Mouse (Mus musculus) CH12.LX (cell line): Measurements from ENCODE around the gene Ccdc89. TPM values are rescaled to one million over a fixed set of nuclear protein-coding genes. Genes with fewer than 3 reads are reported as not detected.

ENCODE experiments used
- DNase-seq: peaks from one replicate; pipeline ENCODE4 v3.0.0-alpha.2; 2013; ENCODE audit errors: extremely low read depth
- H3K27ac ChIP-seq: 2 replicates; pipeline ENCODE4 v1.5.1; 2012; ENCODE audit warnings: low read depth, mild to moderate bottlenecking, control low read depth, moderate library complexity; ENCODE audit not compliant: insufficient read depth
- H3K27me3 ChIP-seq: replicated peaks from 2 replicates; pipeline ENCODE3; 2012; ENCODE audit warnings: inconsistent platforms
- H3K36me3 ChIP-seq, 2 experiments: replicated peaks in 1 of 2; 2 replicates each; pipeline versions ENCODE3 to v1.6.1; 2012; ENCODE audit warnings: inconsistent platforms in 1 of 2, low read length in 1 of 2, mild to moderate bottlenecking in 1 of 2, mixed read lengths in 1 of 2, moderate library complexity in 1 of 2; ENCODE audit not compliant: control insufficient read depth in 1 of 2, insufficient read depth in 1 of 2
- H3K4me1 ChIP-seq, 2 experiments: 2 replicates each; pipeline ENCODE4 v1.6.1; 2012; ENCODE audit warnings: inconsistent platforms in 1 of 2, moderate library complexity in 1 of 2; ENCODE audit not compliant: insufficient read depth in 2 of 2, control insufficient read depth in 1 of 2
- H3K4me2 ChIP-seq: 2 replicates; pipeline ENCODE4 v1.6.1; 2012; ENCODE audit warnings: low read depth, mild to moderate bottlenecking, control low read depth; ENCODE audit not compliant: poor library complexity, insufficient read depth, severe bottlenecking
- H3K4me3 ChIP-seq, 3 experiments: fragments of 150-350 bp in 1 of 3; sonication (generic) in 1 of 3; replicated peaks in 1 of 3; 2 replicates each; pipeline versions ENCODE3 to v1.5.1; 2011 to 2012; ENCODE audit warnings: low read depth in 2 of 3, low read length in 2 of 3, mild to moderate bottlenecking in 2 of 3, moderate library complexity in 2 of 3, control low read depth in 1 of 3, improper control_type of control experiment in 1 of 3, inconsistent platforms in 1 of 3, mixed read lengths in 1 of 3; ENCODE audit not compliant: poor library complexity in 1 of 3
- H3K79me2 ChIP-seq: replicated peaks from 2 replicates; pipeline ENCODE4 v1.6.1; 2012; ENCODE audit warnings: mild to moderate bottlenecking, moderate library complexity; ENCODE audit not compliant: control insufficient read depth, poor library complexity, insufficient read depth, severe bottlenecking; ENCODE audit errors: extremely low read depth
- H3K9ac ChIP-seq: 2 replicates; pipeline ENCODE4 v1.6.1; 2012; ENCODE audit warnings: low read depth, mild to moderate bottlenecking, control low read depth, moderate library complexity; ENCODE audit not compliant: insufficient read depth
- H3K9me3 ChIP-seq: replicated peaks from 2 replicates; pipeline ENCODE3; 2012; ENCODE audit warnings: low read length, inconsistent platforms, mixed read lengths
- CHD2 ChIP-seq: IDR thresholded peaks from 2 replicates; pipeline ENCODE4 v1.6.1; 2011; ENCODE audit warnings: low read length, improper control_type of control experiment
- CTCF ChIP-seq, 2 experiments: IDR thresholded peaks in 1 of 2; conservative IDR thresholded peaks in 1 of 2; 2 replicates each; pipeline ENCODE4 v1.5.1; 2011 to 2012; ENCODE audit warnings: low read depth in 2 of 2, low read length in 2 of 2, improper control_type of control experiment in 1 of 2, inconsistent platforms in 1 of 2, mild to moderate bottlenecking in 1 of 2, moderate library complexity in 1 of 2
- E2F4 ChIP-seq: IDR thresholded peaks from 2 replicates; pipeline ENCODE4 v1.6.1; 2011; ENCODE audit warnings: low read depth, low read length, improper control_type of control experiment; ENCODE audit not compliant: insufficient replicate concordance
- EP300 ChIP-seq: IDR thresholded peaks from 2 replicates; pipeline ENCODE4 v1.6.1; 2011; ENCODE audit warnings: low read length, improper control_type of control experiment
- GABPA ChIP-seq: IDR thresholded peaks from 2 replicates; pipeline ENCODE4 v1.6.1; 2012; ENCODE audit warnings: low read depth, low read length, improper control_type of control experiment, inconsistent platforms; ENCODE audit not compliant: insufficient replicate concordance
- HCFC1 ChIP-seq: IDR thresholded peaks from 2 replicates; pipeline ENCODE4 v1.6.1; 2012; ENCODE audit warnings: low read depth, mild to moderate bottlenecking, inconsistent platforms, low read length, improper control_type of control experiment
- JUND ChIP-seq: conservative IDR thresholded peaks from 2 replicates; pipeline ENCODE4 v1.6.1; 2011; ENCODE audit warnings: low read depth, low read length, improper control_type of control experiment
- KAT2A ChIP-seq: IDR thresholded peaks from 2 replicates; pipeline ENCODE4 v1.6.1; 2012; ENCODE audit warnings: low read length, improper control_type of control experiment, inconsistent platforms; ENCODE audit not compliant: insufficient replicate concordance
- MAX ChIP-seq: IDR thresholded peaks from 2 replicates; pipeline ENCODE4 v1.6.1; 2011; ENCODE audit warnings: low read length, improper control_type of control experiment
- MXI1 ChIP-seq: IDR thresholded peaks from 2 replicates; pipeline ENCODE4 v1.6.1; 2011; ENCODE audit warnings: mild to moderate bottlenecking, low read depth, low read length, improper control_type of control experiment
- NRF1 ChIP-seq: IDR thresholded peaks from 2 replicates; pipeline ENCODE4 v1.6.1; 2014; ENCODE audit warnings: low read depth, mild to moderate bottlenecking, inconsistent platforms, low read length, improper control_type of control experiment, moderate library complexity
- PAX5 ChIP-seq: IDR thresholded peaks from 2 replicates; pipeline ENCODE4 v1.6.1; 2012; ENCODE audit warnings: low read length, inconsistent platforms, mixed read lengths
- RCOR1 ChIP-seq: conservative IDR thresholded peaks from 2 replicates; pipeline ENCODE4 v1.6.1; 2012; ENCODE audit warnings: low read depth, mild to moderate bottlenecking, inconsistent platforms, low read length, improper control_type of control experiment
- TBP ChIP-seq: conservative IDR thresholded peaks from 2 replicates; pipeline ENCODE4 v1.6.1; 2011; ENCODE audit warnings: low read depth, low read length, improper control_type of control experiment
- TCF12 ChIP-seq: IDR thresholded peaks from 2 replicates; pipeline ENCODE4 v1.6.1; 2014; ENCODE audit warnings: low read depth, mild to moderate bottlenecking, inconsistent platforms, low read length, improper control_type of control experiment
- USF1 ChIP-seq: IDR thresholded peaks from 2 replicates; pipeline ENCODE4 v1.6.1; 2014; ENCODE audit warnings: low read depth, mild to moderate bottlenecking, inconsistent platforms, low read length, improper control_type of control experiment
- ZNF384 ChIP-seq: IDR thresholded peaks from 2 replicates; pipeline ENCODE4 v1.6.1; 2012; ENCODE audit warnings: low read depth, low read length, improper control_type of control experiment, inconsistent platforms
- dilution Hi-C: fragments of 300-500 bp; cut with MboI; formaldehyde crosslinking; loops from 2 replicates; pipeline ENCODE4 v1.14.3; 2020; ENCODE audit warnings: low sequenced_read_pairs; ENCODE audit not compliant: extremely low pct_unique_long_range_greater_than_20kb, extremely low pct_ligation_motif_present
- in situ Hi-C: fragments of 300-500 bp; cut with MboI; formaldehyde crosslinking; loops from 3 replicates; pipeline ENCODE4 v1.14.3; 2019; ENCODE audit warnings: low sequenced_read_pairs, low pct_ligation_motif_present, low pct_unique_long_range_greater_than_20kb, mixed read lengths
- polyA plus RNA-seq: library from polyadenylated mRNA; unstranded; fragments of >175 nt; gene quantifications from 2 replicates; pipeline ENCODE4 v1.2.1, GENCODE M21; 2012; ENCODE audit warnings: low read depth; ENCODE audit not compliant: insufficient read length
- total RNA-seq, 2 experiments: library from RNA; depleted of rRNA; stranded (reverse); fragments of 300-350 nt in 1 of 2; fragments of >200 nt in 1 of 2; gene quantifications; 2 replicates each; pipeline ENCODE4 v1.2.3; 2012 to 2014

Ccdc89 gene
- not detected in 2 replicates for total RNA-seq (2012; rRNA removed)
- not detected in 2 replicates for total RNA-seq (2014; rRNA removed)
- polyA plus RNA-seq, result not detected in 2 replicates

DNA sequence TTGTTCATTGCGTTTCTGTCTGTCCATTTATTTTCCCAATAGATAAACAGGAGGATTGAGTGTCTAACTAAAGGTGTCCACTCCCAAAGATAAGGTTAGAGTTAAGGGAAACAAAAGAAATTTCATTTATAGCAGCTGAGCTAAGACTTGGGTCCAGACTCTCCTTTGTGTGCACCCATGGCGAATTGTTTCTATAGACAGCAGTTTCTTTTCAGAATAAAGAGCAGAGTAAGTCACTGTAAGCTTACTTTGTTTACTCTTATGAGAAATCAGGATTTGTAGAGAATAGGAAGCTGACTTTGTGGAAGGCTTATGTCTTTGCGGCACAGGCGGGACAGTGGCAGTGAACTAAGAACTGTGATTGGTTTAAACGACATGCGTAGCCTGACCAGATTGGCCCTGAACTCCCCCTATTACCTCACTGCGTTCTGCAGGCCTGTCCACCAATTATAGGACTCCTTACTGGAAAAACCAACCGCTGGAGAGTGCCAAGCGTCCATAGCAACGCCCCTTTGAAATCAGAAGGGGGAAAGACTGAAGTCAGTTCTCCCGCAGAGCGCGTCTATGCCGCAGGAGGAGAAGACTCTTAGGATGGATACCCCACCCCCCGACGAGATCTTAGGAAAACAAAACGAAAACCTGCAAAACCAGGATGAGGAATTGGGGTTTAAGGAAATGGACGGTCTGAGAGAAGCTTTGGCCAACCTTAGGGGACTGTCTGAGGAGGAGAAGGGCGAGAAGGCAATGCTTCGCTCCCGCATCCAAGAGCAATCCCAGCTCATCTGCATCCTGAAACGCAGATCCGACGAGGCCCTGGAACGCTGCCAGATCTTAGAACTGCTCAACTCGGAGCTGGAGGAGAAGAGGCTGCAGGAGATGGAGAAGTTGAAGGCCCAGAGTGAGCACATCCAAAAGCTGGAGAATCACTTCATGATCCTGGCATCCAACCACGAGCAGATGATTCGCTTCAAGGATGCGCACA is at the start of gene Ccdc89:
TSS of gene Ccdc89 (plus strand) at position 558 of the 982 bp plus-strand sequence.
- Histone ChIP-seq H3K9me3 (no peaks in the 10 kb centered on the region), H3K4me2 (no peak within 1 kb of the TSS), H3K27me3 (no peaks in the 10 kb centered on the region), H3K79me2 (no peaks in the 10 kb centered on the region), H3K27ac (no peak within 1 kb of the TSS), H3K36me3 (no peaks in the 10 kb centered on the region), H3K4me3 (no peak within 1 kb of the TSS), H3K9ac (no peak within 1 kb of the TSS), H3K4me1 (no peaks in the 10 kb centered on the region)
- in situ Hi-C loops, result loop anchor here (25.0 kb wide), 1 partner anchor 414 kb away; no protein-coding TSS in a partner anchor
- no peak for DNase-seq
- dilution Hi-C loops, result no loop called here
- TF ChIP-seq JUND (no peak), E2F4 (no peak), ZNF384 (no peak)

GRCm38 (mm10) chr7:90384411-90384810 is 42.0 kb upstream of the Ccdc89 start:
- TF ChIP-seq HCFC1 (no peak), TBP (no peak), KAT2A (no peak), RCOR1 (no peak), GABPA (no peak), EP300 (no peak), TCF12 (no peak), MXI1 (no peak), PAX5 (no peak), NRF1 (no peak), MAX (no peak), E2F4 (no peak), CTCF (conservative IDR thresholded peaks at IDR 0.05 in 1 of 2, IDR thresholded peaks at IDR 0.05 in 1 of 2; ENCODE audit: low read depth in 2 of 2, low read length in 2 of 2) (no peak), USF1 (no peak), CHD2 (no peak)
- TF ChIP-seq, all 38 proteins: peak for 0
- no peaks in the 10 kb centered on the region for H3K4me1 ChIP-seq
- H3K27me3 ChIP-seq, result peaks cover 2% of the 10 kb centered on the region
- H3K27ac ChIP-seq, result no peak overlapping the region
- H3K36me3 ChIP-seq, result no peaks in the 10 kb centered on the region
- in situ Hi-C loops, result no loop called here
- dilution Hi-C loops, result no loop called here
- H3K79me2 ChIP-seq, result no peaks in the 10 kb centered on the region
- no peak for DNase-seq
- H3K4me2 ChIP-seq, result no peak overlapping the region
- H3K4me3 ChIP-seq, result no peak overlapping the region
- H3K9me3 ChIP-seq, result no peaks in the 10 kb centered on the region
- H3K9ac ChIP-seq, result no peak overlapping the region
